Mouse (Mus musculus) heart, adult 2 months (tissue): ENCODE data around the gene Hacd4. TPM values are rescaled to one million over a fixed set of nuclear protein-coding genes. Genes with fewer than 3 reads are reported as not detected.
A peak's percentile ranks its signal among the peaks of the same experiment; 100 is the strongest.

Experiments used
- DNase-seq, 2 experiments: peaks; one replicate each; pipeline ENCODE4 v3.0.0; 2021
- H3K27ac ChIP-seq: fragments of 200-600 bp; 2 replicates; pipeline ENCODE4 v1.8.1; 2022
- H3K27me3 ChIP-seq: fragments of 200-500 bp; 2 replicates; pipeline ENCODE4 v1.6.1; 2012; ENCODE audit warnings: mild to moderate bottlenecking, low read length, inconsistent platforms, mixed read lengths; ENCODE audit not compliant: control insufficient read depth, insufficient read depth
- H3K36me3 ChIP-seq: fragments of 200-500 bp; 2 replicates; pipeline ENCODE4 v1.6.1; 2012; ENCODE audit warnings: low read length, inconsistent platforms; ENCODE audit not compliant: control insufficient read depth, insufficient read depth
- H3K4me1 ChIP-seq: fragments of 200-500 bp; 2 replicates; pipeline ENCODE4 v1.6.1; 2011; ENCODE audit warnings: low read length; ENCODE audit not compliant: control insufficient read depth, insufficient read depth
- H3K4me3 ChIP-seq: fragments of 200-600 bp; 2 replicates; pipeline ENCODE4 v1.8.1; 2022
- H3K79me2 ChIP-seq: fragments of 200-500 bp; replicated peaks from 2 replicates; pipeline ENCODE4 v1.6.1; 2012; ENCODE audit warnings: mild to moderate bottlenecking, inconsistent platforms, low read length, moderate library complexity, mixed read lengths; ENCODE audit not compliant: control insufficient read depth, insufficient read depth
- H3K9ac ChIP-seq: fragments of 200-500 bp; 2 replicates; pipeline ENCODE4 v1.6.1; 2012; ENCODE audit warnings: low read depth, mild to moderate bottlenecking, control low read depth, inconsistent platforms, low read length, mixed read lengths
- CTCF ChIP-seq: fragments of 200-600 bp; IDR thresholded peaks from 2 replicates; pipeline ENCODE4 v1.8.1; 2022; ENCODE audit warnings: antibody characterized with exemption, mild to moderate bottlenecking, moderate library complexity
- EP300 ChIP-seq: fragments of 200-500 bp; IDR thresholded peaks from 2 replicates; pipeline ENCODE4 v1.6.1; 2011; ENCODE audit warnings: low read depth, low read length, control low read depth; ENCODE audit not compliant: insufficient read depth
- WGBS: fragments of 180-500 bp; shearing (Covaris S2); methylation state at CpG from one replicate; pipeline ENCODE4 v1.1.7; 2018; 5-methylcytosine and 5-hydroxymethylcytosine counted together
- intact Hi-C: fragments of 180-260 bp; cut with DNase I; formaldehyde crosslinking; loops from one replicate; pipeline ENCODE4 v1.15.1; 2025
- polyA plus RNA-seq: library from polyadenylated mRNA; depleted of rRNA; stranded (reverse); fragments of >200 nt; gene quantifications from 2 replicates; pipeline ENCODE4 v1.2.3, GENCODE M21; 2012; rRNA removed
- total RNA-seq, 2 experiments: library from RNA; stranded (reverse); gene quantifications; 2 replicates each; pipeline ENCODE4 v1.2.3; 2021

The Hacd4 gene
- total and polyA plus RNA-seq, 3 experiments: 2.9 to 5.4 (median 3.5) TPM

- Histone ChIP-seq H3K36me3 (no peaks in the 10 kb centered on the region), H3K9ac (no peak overlapping the region), H3K27me3 (no peaks in the 10 kb centered on the region), H3K4me1 (no peaks in the 10 kb centered on the region), H3K4me3 (no peak overlapping the region), H3K79me2 (no peaks in the 10 kb centered on the region), H3K27ac (no peak overlapping the region)
- intact Hi-C loops: loop anchor here (1.0 to 5.0 kb wide), 5 partner anchors 166 to 983 kb away; no protein-coding TSS in a partner anchor
- DNase-seq: peak; percentile 43 to 47
- 4% methylated on average over 4 of the region's 4 CpGs for WGBS
- TF ChIP-seq CTCF: no peak; the same call in 1 of the 2 replicates
- TF ChIP-seq EP300: peak; percentile 70; the same call in 1 of the 2 replicates
Observed at GRCm38 (mm10) chr4:88350910-88351309, 87.8 kb downstream of the Hacd4 start.

Other genes starting within 250 kb of the Hacd4 start
- not detected for gene Ifnb1, start 83.8 kb upstream of the Hacd4 start, total RNA-seq
- not detected in 2 replicates for gene Ifnb1, start 83.8 kb upstream of the Hacd4 start, polyA plus RNA-seq
- gene Ifna15, start 119.3 kb upstream of the Hacd4 start, total RNA-seq: not detected
- gene Ifna15, start 119.3 kb upstream of the Hacd4 start, polyA plus RNA-seq: not detected in 2 replicates
- gene Ifna14, start 132.9 kb upstream of the Hacd4 start, total RNA-seq: not detected
- gene Ifna14, start 132.9 kb upstream of the Hacd4 start, polyA plus RNA-seq: not detected in 2 replicates
- not detected for gene Ifna9, start 153.5 kb upstream of the Hacd4 start, total RNA-seq
- not detected in 2 replicates for gene Ifna9, start 153.5 kb upstream of the Hacd4 start, polyA plus RNA-seq
- gene Ifna12, start 164.4 kb upstream of the Hacd4 start, total RNA-seq: not detected
- not detected in 2 replicates for gene Ifna12, start 164.4 kb upstream of the Hacd4 start, polyA plus RNA-seq
- not detected for gene C87499, start 195.5 kb upstream of the Hacd4 start, total RNA-seq
- gene C87499, start 195.5 kb upstream of the Hacd4 start, polyA plus RNA-seq: not detected in 2 replicates
- gene Ifna13, start 205.5 kb upstream of the Hacd4 start, total RNA-seq: not detected
- gene Ifna13, start 205.5 kb upstream of the Hacd4 start, polyA plus RNA-seq: not detected in 2 replicates
- gene Ifna16, start 238.0 kb upstream of the Hacd4 start, total RNA-seq: not detected
- not detected in 2 replicates for gene Ifna16, start 238.0 kb upstream of the Hacd4 start, polyA plus RNA-seq
- not detected for gene Ifna2, start 245.0 kb upstream of the Hacd4 start, total RNA-seq
- gene Ifna2, start 245.0 kb upstream of the Hacd4 start, polyA plus RNA-seq: not detected in 2 replicates